Mouse (Mus musculus): ENCODE data around the gene Trit1. TPM values are rescaled to one million over a fixed set of nuclear protein-coding genes. Genes with fewer than 3 reads are reported as not detected.
"Not testable (repeated sequence)": the region's sequence is repeated elsewhere in the genome, so short reads cannot be mapped to it uniquely, and the experiment has no call there.

Gene Trit1
- total and polyA plus RNA-seq, 3 experiments = 2.4 to 5.5 (median 5.4) TPM

- Histone ChIP-seq H3K36me3 (ENCODE audit: control insufficient read depth, insufficient read depth, low read length) (no peaks in the 10 kb centered on the region), H3K4me1 (ENCODE audit: control insufficient read depth, insufficient read depth, low read length) (no peaks in the 10 kb centered on the region), H3K4me3 (no peak overlapping the region), H3K27me3 (ENCODE audit: control insufficient read depth, insufficient read depth, low read length) (no peaks in the 10 kb centered on the region; the same call in 1 of the 2 replicates), H3K9ac (ENCODE audit: low read depth, low read length) (no peak overlapping the region), H3K27ac (no peak overlapping the region), H3K79me2 (replicated peaks; ENCODE audit: control insufficient read depth, insufficient read depth, low read length) (no peaks in the 10 kb centered on the region)
- intact Hi-C loops (cut with DNase I) = no loop called here
- TF ChIP-seq CTCF (IDR thresholded peaks at IDR 0.05) = no peak
- TF ChIP-seq POLR2A (IDR thresholded peaks at IDR 0.05; ENCODE audit: insufficient read depth, low read depth, low read length) = no peak
- TF ChIP-seq EP300 (IDR thresholded peaks at IDR 0.05; ENCODE audit: insufficient read depth, low read depth, low read length) = no peak
- no peak for DNase-seq
- WGBS = 71% methylated on average over 3 of the region's 3 CpGs
Observed at GRCm38 (mm10) chr4:122982537-122982936, 33.9 kb upstream of the Trit1 start.

- DNase-seq = no peak
- Histone ChIP-seq H3K79me2 (replicated peaks; ENCODE audit: control insufficient read depth, insufficient read depth, low read length) (no peaks in the 10 kb centered on the region), H3K27ac (no peak overlapping the region), H3K4me1 (ENCODE audit: control insufficient read depth, insufficient read depth, low read length) (no peaks in the 10 kb centered on the region), H3K27me3 (ENCODE audit: control insufficient read depth, insufficient read depth, low read length) (no peaks in the 10 kb centered on the region; the same call in 1 of the 2 replicates), H3K9ac (ENCODE audit: low read depth, low read length) (no peak overlapping the region), H3K36me3 (ENCODE audit: control insufficient read depth, insufficient read depth, low read length) (no peaks in the 10 kb centered on the region), H3K4me3 (no peak overlapping the region)
- TF ChIP-seq CTCF (IDR thresholded peaks at IDR 0.05) = no peak
- no peak for TF ChIP-seq POLR2A (IDR thresholded peaks at IDR 0.05; ENCODE audit: insufficient read depth, low read depth, low read length)
- no peak for TF ChIP-seq EP300 (IDR thresholded peaks at IDR 0.05; ENCODE audit: insufficient read depth, low read depth, low read length)
- WGBS = 26% methylated on average over 17 of the region's 17 CpGs
- intact Hi-C loops (cut with DNase I) = loop anchor here (2.0 kb wide), 1 partner anchor 41 kb away; no protein-coding TSS in a partner anchor
Observed at GRCm38 (mm10) chr4:122983486-122984261, 32.7 kb upstream of the Trit1 start.

GRCm38 (mm10) chr4:122985110-122985509 is 31.3 kb upstream of the Trit1 start:
- Histone ChIP-seq H3K79me2 (replicated peaks; ENCODE audit: control insufficient read depth, insufficient read depth, low read length) (no peaks in the 10 kb centered on the region), H3K27me3 (ENCODE audit: control insufficient read depth, insufficient read depth, low read length) (no peaks in the 10 kb centered on the region; the same call in 1 of the 2 replicates), H3K4me1 (ENCODE audit: control insufficient read depth, insufficient read depth, low read length) (no peaks in the 10 kb centered on the region), H3K4me3 (no peak overlapping the region), H3K27ac (no peak overlapping the region), H3K36me3 (ENCODE audit: control insufficient read depth, insufficient read depth, low read length) (no peaks in the 10 kb centered on the region), H3K9ac (ENCODE audit: low read depth, low read length) (no peak overlapping the region)
- no peak for TF ChIP-seq POLR2A (IDR thresholded peaks at IDR 0.05; ENCODE audit: insufficient read depth, low read depth, low read length)
- TF ChIP-seq EP300 (IDR thresholded peaks at IDR 0.05; ENCODE audit: insufficient read depth, low read depth, low read length) = peak; percentile 60; the same call in 1 of the 2 replicates
- TF ChIP-seq CTCF (IDR thresholded peaks at IDR 0.05) = peak; percentile 81
- DNase-seq = peak; percentile 30 to 37
- WGBS = 14% methylated on average over 8 of the region's 8 CpGs
- intact Hi-C loops (cut with DNase I) = loop anchor here (1.0 to 2.0 kb wide), 2 partner anchors 42 to 87 kb away; no protein-coding TSS in a partner anchor

- intact Hi-C loops (cut with DNase I) = loop anchor here (2.0 kb wide), 1 partner anchor 179 kb away; no protein-coding TSS in a partner anchor
- Histone ChIP-seq H3K9ac (ENCODE audit: low read depth, low read length) (no peak overlapping the region), H3K4me3 (no peak overlapping the region), H3K4me1 (ENCODE audit: control insufficient read depth, insufficient read depth, low read length) (no peaks in the 10 kb centered on the region), H3K36me3 (ENCODE audit: control insufficient read depth, insufficient read depth, low read length) (no peaks in the 10 kb centered on the region), H3K27ac (no peak overlapping the region), H3K79me2 (replicated peaks; ENCODE audit: control insufficient read depth, insufficient read depth, low read length) (no peaks in the 10 kb centered on the region), H3K27me3 (ENCODE audit: control insufficient read depth, insufficient read depth, low read length) (no peaks in the 10 kb centered on the region; the same call in 1 of the 2 replicates)
- TF ChIP-seq POLR2A (IDR thresholded peaks at IDR 0.05; ENCODE audit: insufficient read depth, low read depth, low read length) (no peak), EP300 (IDR thresholded peaks at IDR 0.05; ENCODE audit: insufficient read depth, low read depth, low read length) (no peak), CTCF (IDR thresholded peaks at IDR 0.05) (no peak)
- DNase-seq = no peak
- WGBS = 30% methylated on average over 4 of the region's 4 CpGs
Observed at GRCm38 (mm10) chr4:122987421-122987820, 29.0 kb upstream of the Trit1 start.

GRCm38 (mm10) chr4:122988004-122988403 is 28.4 kb upstream of the Trit1 start:
- H3K27ac ChIP-seq; H3K9ac ChIP-seq (ENCODE audit: low read depth, low read length); H3K36me3 ChIP-seq (ENCODE audit: control insufficient read depth, insufficient read depth, low read length); H3K4me3 ChIP-seq; DNase-seq; H3K4me1 ChIP-seq (ENCODE audit: control insufficient read depth, insufficient read depth, low read length); H3K27me3 ChIP-seq (ENCODE audit: control insufficient read depth, insufficient read depth, low read length); H3K79me2 ChIP-seq (replicated peaks; ENCODE audit: control insufficient read depth, insufficient read depth, low read length); intact Hi-C loops (cut with DNase I): not testable (repeated sequence)
- 68% methylated on average over 3 of the region's 3 CpGs for WGBS
- peak; percentile 34 for TF ChIP-seq CTCF (IDR thresholded peaks at IDR 0.05)

GRCm38 (mm10) chr4:122991177-122991576 is 25.2 kb upstream of the Trit1 start:
- WGBS = 34% methylated on average over 1 of the region's 1 CpGs
- 0 out of 2 replicates have a peak, but pooled peaks cover 4% of the 10 kb centered on the region for H3K27me3 ChIP-seq (ENCODE audit: control insufficient read depth, insufficient read depth, low read length)
- no peak overlapping the region for H3K4me3 ChIP-seq
- H3K4me1 ChIP-seq (ENCODE audit: control insufficient read depth, insufficient read depth, low read length) = no peaks in the 10 kb centered on the region
- intact Hi-C loops (cut with DNase I) = no loop called here
- H3K9ac ChIP-seq (ENCODE audit: low read depth, low read length) = no peak overlapping the region
- no peaks in the 10 kb centered on the region for H3K36me3 ChIP-seq (ENCODE audit: control insufficient read depth, insufficient read depth, low read length)
- DNase-seq = no peak
- H3K27ac ChIP-seq = no peak overlapping the region
- TF ChIP-seq CTCF (IDR thresholded peaks at IDR 0.05) (no peak), EP300 (IDR thresholded peaks at IDR 0.05; ENCODE audit: insufficient read depth, low read depth, low read length) (no peak), POLR2A (IDR thresholded peaks at IDR 0.05; ENCODE audit: insufficient read depth, low read depth, low read length) (no peak)
- H3K79me2 ChIP-seq (replicated peaks; ENCODE audit: control insufficient read depth, insufficient read depth, low read length) = no peaks in the 10 kb centered on the region

Data from heart, adult 2 months (tissue).